Mouse (Mus musculus): ENCODE measurements around the gene Slc25a13. TPM values are rescaled to one million over a fixed set of nuclear protein-coding genes. Genes with fewer than 3 reads are reported as not detected.

Slc25a13 gene
- polyA plus RNA-seq, 1 experiment = 0.16 TPM

GRCm38 (mm10) chr6:6053946-6054345, 163.0 kb downstream of the Slc25a13 start:
- Histone ChIP-seq H3K9me3 (ENCODE audit: control insufficient read depth, low read length) (no peaks in the 10 kb centered on the region), H3K27me3 (ENCODE audit: control insufficient read depth) (no peaks in the 10 kb centered on the region), H3K36me3 (ENCODE audit: control insufficient read depth) (peaks cover 3% of the 10 kb centered on the region; the same call in 1 of the 2 replicates), H3K4me3 (replicated peaks) (no peak overlapping the region), H3K4me1 (ENCODE audit: control insufficient read depth) (peaks cover 2% of the 10 kb centered on the region; the same call in 1 of the 2 replicates)
- TF ChIP-seq TAL1 (IDR thresholded peaks at IDR 0.05; ENCODE audit: low read length) (no peak), GATA1 (IDR thresholded peaks at IDR 0.05; ENCODE audit: low read length) (no peak)

GRCm38 (mm10) chr6:6052696-6053095, 164.3 kb downstream of the Slc25a13 start:
- TF ChIP-seq GATA1 (IDR thresholded peaks at IDR 0.05; ENCODE audit: low read length) = no peak
- no peak for TF ChIP-seq TAL1 (IDR thresholded peaks at IDR 0.05; ENCODE audit: low read length)
- Histone ChIP-seq H3K27me3 (ENCODE audit: control insufficient read depth) (no peaks in the 10 kb centered on the region), H3K36me3 (ENCODE audit: control insufficient read depth) (peaks cover 4% of the 10 kb centered on the region; the same call in 1 of the 2 replicates), H3K4me3 (replicated peaks) (no peak overlapping the region), H3K9me3 (ENCODE audit: control insufficient read depth, low read length) (no peaks in the 10 kb centered on the region), H3K4me1 (ENCODE audit: control insufficient read depth) (peaks cover 2% of the 10 kb centered on the region; the same call in 1 of the 2 replicates)

GRCm38 (mm10) chr6:6046729-6047424, 170.1 kb downstream of the Slc25a13 start:
- peaks cover 8% of the 10 kb centered on the region; the same call in 1 of the 2 replicates for H3K36me3 ChIP-seq (ENCODE audit: control insufficient read depth)
- TF ChIP-seq GATA1 (IDR thresholded peaks at IDR 0.05; ENCODE audit: low read length) (no peak), TAL1 (IDR thresholded peaks at IDR 0.05; ENCODE audit: low read length) (no peak)
- H3K4me3 ChIP-seq (replicated peaks) = no peak overlapping the region
- no peaks in the 10 kb centered on the region for H3K4me1 ChIP-seq (ENCODE audit: control insufficient read depth)
- no peaks in the 10 kb centered on the region for H3K27me3 ChIP-seq (ENCODE audit: control insufficient read depth)
- H3K9me3 ChIP-seq (ENCODE audit: control insufficient read depth, low read length) = no peaks in the 10 kb centered on the region

GRCm38 (mm10) chr6:6038773-6039550, 178.0 kb downstream of the Slc25a13 start:
- TF ChIP-seq TAL1 (IDR thresholded peaks at IDR 0.05; ENCODE audit: low read length) = no peak
- no peak for TF ChIP-seq GATA1 (IDR thresholded peaks at IDR 0.05; ENCODE audit: low read length)
- Histone ChIP-seq H3K9me3 (ENCODE audit: control insufficient read depth, low read length) (no peaks in the 10 kb centered on the region), H3K4me1 (ENCODE audit: control insufficient read depth) (no peaks in the 10 kb centered on the region), H3K36me3 (ENCODE audit: control insufficient read depth) (peaks cover 3% of the 10 kb centered on the region; the same call in 1 of the 2 replicates), H3K4me3 (replicated peaks) (no peak overlapping the region), H3K27me3 (ENCODE audit: control insufficient read depth) (no peaks in the 10 kb centered on the region)

DNA sequence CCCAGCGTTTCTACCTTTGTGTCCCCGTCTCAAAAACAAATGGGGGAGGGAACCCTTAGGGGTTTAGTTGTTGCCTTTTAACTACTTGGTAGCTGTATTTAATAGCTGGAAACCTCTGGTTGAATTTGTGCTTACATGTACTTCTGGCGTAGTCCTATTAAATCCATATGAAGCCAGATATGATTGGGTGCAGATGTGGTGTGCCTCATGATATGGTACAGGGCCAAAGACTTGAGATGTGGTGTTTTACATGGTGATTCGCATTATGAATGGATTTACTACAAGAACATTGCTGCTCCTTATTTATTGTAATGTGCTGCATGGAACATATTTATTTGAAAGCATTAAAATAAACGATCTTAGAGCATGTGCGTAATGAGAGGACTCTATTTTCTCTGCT, 189.3 kb downstream of the Slc25a13 start:
- H3K27me3 ChIP-seq (ENCODE audit: control insufficient read depth) = no peaks in the 10 kb centered on the region
- no peaks in the 10 kb centered on the region for H3K36me3 ChIP-seq (ENCODE audit: control insufficient read depth)
- TF ChIP-seq GATA1 (IDR thresholded peaks at IDR 0.05; ENCODE audit: low read length) (no peak), TAL1 (IDR thresholded peaks at IDR 0.05; ENCODE audit: low read length) (no peak)
- H3K4me1 ChIP-seq (ENCODE audit: control insufficient read depth) = no peaks in the 10 kb centered on the region
- H3K4me3 ChIP-seq (replicated peaks) = no peak overlapping the region
- H3K9me3 ChIP-seq (ENCODE audit: control insufficient read depth, low read length) = no peaks in the 10 kb centered on the region

- Histone ChIP-seq H3K4me3 (replicated peaks) (no peak overlapping the region), H3K4me1 (ENCODE audit: control insufficient read depth) (no peaks in the 10 kb centered on the region), H3K9me3 (ENCODE audit: control insufficient read depth, low read length) (no peaks in the 10 kb centered on the region), H3K36me3 (ENCODE audit: control insufficient read depth) (no peaks in the 10 kb centered on the region), H3K27me3 (ENCODE audit: control insufficient read depth) (no peaks in the 10 kb centered on the region)
- TF ChIP-seq TAL1 (IDR thresholded peaks at IDR 0.05; ENCODE audit: low read length) (no peak), GATA1 (IDR thresholded peaks at IDR 0.05; ENCODE audit: low read length) (no peak)
These were observed 193.0 kb downstream of the Slc25a13 start for GRCm38 (mm10) chr6:6023976-6024375.

GRCm38 (mm10) chr6:6016931-6017330, 200.0 kb downstream of the Slc25a13 start:
- no peak for TF ChIP-seq TAL1 (IDR thresholded peaks at IDR 0.05; ENCODE audit: low read length)
- TF ChIP-seq GATA1 (IDR thresholded peaks at IDR 0.05; ENCODE audit: low read length) = no peak
- no peaks in the 10 kb centered on the region for H3K36me3 ChIP-seq (ENCODE audit: control insufficient read depth)
- no peaks in the 10 kb centered on the region for H3K27me3 ChIP-seq (ENCODE audit: control insufficient read depth)
- H3K9me3 ChIP-seq (ENCODE audit: control insufficient read depth, low read length) = no peaks in the 10 kb centered on the region
- no peaks in the 10 kb centered on the region for H3K4me1 ChIP-seq (ENCODE audit: control insufficient read depth)
- no peak overlapping the region for H3K4me3 ChIP-seq (replicated peaks)

DNA sequence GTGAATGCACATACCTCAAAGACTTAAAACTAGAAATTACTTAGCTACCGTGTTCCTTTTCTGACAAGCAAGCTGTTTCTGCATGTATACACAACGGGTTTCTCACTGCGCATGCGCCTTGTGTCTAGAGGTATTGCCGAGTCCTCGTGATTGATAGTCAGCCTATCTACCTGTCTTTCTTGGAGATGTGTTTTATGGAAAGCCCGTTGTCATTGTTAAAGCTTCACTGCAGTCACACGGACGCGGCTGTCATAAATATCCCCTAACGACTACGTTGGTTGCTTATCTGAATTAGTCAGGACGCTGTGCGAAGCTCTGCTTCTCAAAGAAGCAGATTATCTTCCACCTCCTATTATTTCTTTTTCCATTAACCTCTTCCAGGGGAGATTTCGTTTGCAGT, 201.4 kb downstream of the Slc25a13 start:
- no peak overlapping the region for H3K4me3 ChIP-seq (replicated peaks)
- H3K27me3 ChIP-seq (ENCODE audit: control insufficient read depth) = no peaks in the 10 kb centered on the region
- H3K9me3 ChIP-seq (ENCODE audit: control insufficient read depth, low read length) = no peaks in the 10 kb centered on the region
- no peak for TF ChIP-seq GATA1 (IDR thresholded peaks at IDR 0.05; ENCODE audit: low read length)
- TF ChIP-seq TAL1 (IDR thresholded peaks at IDR 0.05; ENCODE audit: low read length) = no peak
- no peaks in the 10 kb centered on the region for H3K36me3 ChIP-seq (ENCODE audit: control insufficient read depth)
- no peaks in the 10 kb centered on the region for H3K4me1 ChIP-seq (ENCODE audit: control insufficient read depth)

DNA sequence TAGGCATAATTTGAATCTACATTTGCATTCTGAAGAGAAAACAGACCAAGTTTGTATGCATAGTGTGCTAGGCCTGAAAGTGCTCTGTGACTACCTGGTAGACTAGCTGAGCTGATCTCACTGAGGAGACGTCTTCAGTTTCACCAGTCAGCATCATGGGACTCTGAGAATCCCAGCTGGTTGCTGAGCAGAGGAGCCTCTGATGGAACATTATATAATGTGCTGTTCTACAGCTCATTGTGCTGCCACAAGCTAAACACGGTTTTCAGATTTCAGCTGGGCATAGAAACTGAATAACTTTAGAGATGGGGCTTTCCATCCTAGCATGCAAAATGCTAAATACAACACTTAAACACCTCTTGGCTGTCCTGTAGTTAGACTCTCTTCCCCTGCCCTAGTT, 205.6 kb downstream of the Slc25a13 start:
- no peaks in the 10 kb centered on the region for H3K9me3 ChIP-seq (ENCODE audit: control insufficient read depth, low read length)
- H3K27me3 ChIP-seq (ENCODE audit: control insufficient read depth) = peaks cover 3% of the 10 kb centered on the region
- TF ChIP-seq TAL1 (IDR thresholded peaks at IDR 0.05; ENCODE audit: low read length) = no peak
- TF ChIP-seq GATA1 (IDR thresholded peaks at IDR 0.05; ENCODE audit: low read length) = no peak
- no peaks in the 10 kb centered on the region for H3K4me1 ChIP-seq (ENCODE audit: control insufficient read depth)
- H3K4me3 ChIP-seq (replicated peaks) = no peak overlapping the region
- no peaks in the 10 kb centered on the region for H3K36me3 ChIP-seq (ENCODE audit: control insufficient read depth)

Data from erythroblast, embryonic 14.5 days (primary cell).